In the genomic region with DNA sequence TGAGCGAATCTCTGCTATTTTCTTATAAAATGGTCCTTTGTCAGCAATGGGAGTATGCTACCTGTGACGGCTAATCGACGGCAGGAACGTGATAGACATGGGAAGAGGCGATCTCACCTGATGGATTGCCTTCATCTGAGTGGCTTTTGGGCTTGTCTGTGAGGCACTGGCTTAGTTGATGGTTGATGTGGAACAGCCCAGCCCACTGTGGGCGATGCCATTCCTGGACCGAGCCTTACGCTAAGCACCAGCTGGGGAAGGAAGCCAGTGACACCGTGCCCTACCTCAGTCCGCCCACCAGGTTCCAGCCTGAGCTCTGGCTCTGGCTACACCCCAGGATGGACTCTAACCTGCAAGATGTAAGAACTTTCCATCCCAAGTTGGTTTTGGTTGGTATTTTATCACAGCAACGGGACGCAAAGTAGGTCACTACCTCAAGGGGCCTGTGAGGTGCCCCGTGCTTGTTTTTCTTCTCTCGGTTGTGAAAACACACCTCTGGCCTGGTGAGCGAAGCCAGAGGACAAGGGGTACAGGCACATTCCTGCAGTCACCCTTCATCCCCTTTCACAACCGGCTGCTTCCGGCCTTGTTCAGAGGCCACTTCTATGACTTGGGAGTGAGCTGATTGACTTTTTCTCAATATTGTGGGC, we compare ENCODE assay signal across 16 mouse cellular contexts. TPM values are rescaled to one million over a fixed set of nuclear protein-coding genes. Genes with fewer than 3 reads are reported as not detected.
A peak's percentile ranks its signal among the peaks of the same experiment; 100 is the strongest.
DNase-seq lines count a peak whose midpoint lies in the region; ATAC-seq and TF ChIP-seq lines count a peak whose summit lies in the region.
"Had no signal": no experiment of that assay in that cellular context is flagged by ENCODE, and none has a peak within 500 bp of the region (broad histone marks: within the 10 kb centered on the region; RNA-seq: fewer than 3 reads in every experiment).

No protein-coding gene starts in this region.

- no peak overlapping the region for H3K4me3 ChIP-seq in heart, embryonic 10.5 days
- no peak overlapping the region for H3K4me3 ChIP-seq in liver, embryonic 16.5 days (ENCODE audit: low read depth, low read length)
- no peak overlapping the region for H3K4me3 ChIP-seq in intestine, postnatal 0 days (ENCODE audit: low read depth, low read length)
- H3K4me3 ChIP-seq: hindbrain, embryonic 15.5 days; layer of hippocampus, adult 2 months had no signal

- no peak overlapping the region for H3K9ac ChIP-seq in liver, embryonic 16.5 days (ENCODE audit: low read depth, low read length)
- H3K9ac ChIP-seq in intestine, postnatal 0 days (ENCODE audit: low read depth, low read length): no peak overlapping the region
- H3K9ac ChIP-seq: hindbrain, embryonic 15.5 days had no signal

- WGBS in heart, embryonic 10.5 days: 77% methylated on average over 18 of the region's 18 CpGs
- 72% methylated on average over 18 of the region's 18 CpGs for WGBS in liver, embryonic 16.5 days (ENCODE audit: insufficient replicate concordance)
- WGBS in intestine, postnatal 0 days: 78% methylated on average over 18 of the region's 18 CpGs

- peaks cover 4% of the 10 kb centered on the region; the same call in 1 of the 2 replicates for H3K4me1 ChIP-seq in heart, embryonic 10.5 days
- no peaks in the 10 kb centered on the region; the same call in 1 of the 2 replicates for H3K4me1 ChIP-seq in liver, embryonic 16.5 days (ENCODE audit: control insufficient read depth, low read depth, low read length)
- H3K4me1 ChIP-seq in intestine, postnatal 0 days (replicated peaks; ENCODE audit: control insufficient read depth, insufficient read depth, low read length): no peaks in the 10 kb centered on the region

- peak; percentile 76 for ATAC-seq in liver, embryonic 16.5 days (ENCODE audit: low read depth)
- ATAC-seq in intestine, postnatal 0 days: peak; percentile 35; the same call in 1 of the 2 replicates
- ATAC-seq in granulocyte monocyte progenitor cell, adult 5-6 weeks (replicated peaks; ENCODE audit: poor library complexity, severe bottlenecking): no peak

- no peak for TF ChIP-seq CTCF in intestine, postnatal 0 days (IDR thresholded peaks at IDR 0.05; ENCODE audit: low read depth)

- H3K9me3 ChIP-seq in heart, embryonic 10.5 days: no peaks in the 10 kb centered on the region
- no peaks in the 10 kb centered on the region for H3K9me3 ChIP-seq in liver, embryonic 16.5 days (replicated peaks; ENCODE audit: control insufficient read depth, low read length)
- H3K9me3 ChIP-seq in intestine, postnatal 0 days (ENCODE audit: control insufficient read depth): no peaks in the 10 kb centered on the region
- H3K9me3 ChIP-seq: hindbrain, embryonic 15.5 days had no signal

- no peak overlapping the region for H3K4me2 ChIP-seq in liver, embryonic 16.5 days (ENCODE audit: low read depth, low read length)
- no peak overlapping the region for H3K4me2 ChIP-seq in intestine, postnatal 0 days (replicated peaks; ENCODE audit: low read depth)
- H3K4me2 ChIP-seq: hindbrain, embryonic 15.5 days had no signal

- H3K27me3 ChIP-seq in heart, embryonic 10.5 days (ENCODE audit: insufficient read depth, poor library complexity, severe bottlenecking): no peaks in the 10 kb centered on the region
- H3K27me3 ChIP-seq in liver, embryonic 16.5 days (ENCODE audit: control insufficient read depth, insufficient read depth, low read depth, low read length): no peaks in the 10 kb centered on the region
- H3K27me3 ChIP-seq in intestine, postnatal 0 days (replicated peaks; ENCODE audit: control insufficient read depth, insufficient read depth, low read length): no peaks in the 10 kb centered on the region
- H3K27me3 ChIP-seq: hindbrain, embryonic 15.5 days had no signal

- 0 out of 2 replicates have a peak overlapping the region, but pooled peaks have one; percentile 6 for H3K27ac ChIP-seq in heart, embryonic 10.5 days
- H3K27ac ChIP-seq in liver, embryonic 16.5 days (ENCODE audit: low read length): 0 out of 2 replicates have a peak overlapping the region, but pooled peaks have one; percentile 23
- no peak overlapping the region for H3K27ac ChIP-seq in intestine, postnatal 0 days (ENCODE audit: low read depth, low read length)
- H3K27ac ChIP-seq: hindbrain, embryonic 15.5 days; layer of hippocampus, adult 2 months had no signal

- DNase-seq in heart, embryonic 10.5 days (ENCODE audit: low spot score): no peak
- DNase-seq in heart, postnatal 14 days: no peak
- no peak for DNase-seq in liver
- DNase-seq in kidney, postnatal 25 days: peak; percentile 52 to 79
- DNase-seq in left cerebral cortex, postnatal 14 days (ENCODE audit: low spot score in 2 of 2): no peak
- DNase-seq: adrenal gland, adult 8-10 months; cerebellum, adult 11 months; spleen, adult 18-20 months had no signal

- no peaks in the 10 kb centered on the region for H3K36me3 ChIP-seq in heart, embryonic 10.5 days
- H3K36me3 ChIP-seq in liver, embryonic 16.5 days (ENCODE audit: control insufficient read depth, insufficient read depth): no peaks in the 10 kb centered on the region
- H3K36me3 ChIP-seq in intestine, postnatal 0 days (ENCODE audit: control insufficient read depth, insufficient read depth): no peaks in the 10 kb centered on the region
- H3K36me3 ChIP-seq: hindbrain, embryonic 15.5 days had no signal

- intact Hi-C loops in heart, postnatal 14 days (cut with DNase I): no loop called here
- intact Hi-C loops in left cerebral cortex, postnatal 14 days (cut with DNase I): no loop called here

RNA-seq across cellular contexts. Expression of a gene that starts 22.5 kb away (rescaled TPM):
- not detected in 2 replicates for polyA plus RNA-seq in heart, embryonic 10.5 days (2016; fragmentation: Nextera tagmentation; extraction: Ambion mirVana)
- not detected for total RNA-seq in heart, postnatal 14 days (2021)
- not detected in 2 replicates for polyA plus RNA-seq in liver, embryonic 16.5 days (2015; fragmentation: Nextera tagmentation; extraction: Ambion mirVana)
- polyA plus RNA-seq in intestine, postnatal 0 days (2015; fragmentation: Nextera tagmentation; extraction: Ambion mirVana): not detected in 2 replicates
- total RNA-seq in left cerebral cortex, postnatal 14 days (2021): not detected
- total RNA-seq in granulocyte monocyte progenitor cell, adult 5-6 weeks (2014; fragmentation: Nextera tagmentation): not detected in 2 replicates
- 1.6 and 3.6 TPM in 2 replicates for total RNA-seq in granulocyte monocyte progenitor cell, adult 5-6 weeks (2017)
- total RNA-seq: layer of hippocampus, adult 2 months had no signal
- polyA plus RNA-seq: cortical plate, adult 2 months; hindbrain, embryonic 15.5 days; limb, embryonic 11.5 days; testis, adult 2 months had no signal

Comparison
In these comparisons a context has a peak if more than half of its experiments do, and no peak if none do; other contexts are left out.
1. DNase-seq: peak in kidney, postnatal 25 days (2 of 2); none in heart, embryonic 10.5 days (single experiment), heart, postnatal 14 days (0 of 2), liver (single experiment) and left cerebral cortex, postnatal 14 days (0 of 2).